Comparison of ENCODE assay signal across 17 mouse cellular contexts in genomic region chr2:7893787-7894186, GRCm38 (mm10).
"Had no signal": no experiment of that assay in that cellular context is flagged by ENCODE, and none has a peak within 500 bp of the region (broad histone marks: within the 10 kb centered on the region; RNA-seq: fewer than 3 reads in every experiment).

No protein-coding gene starts in this region.

- H3K4me1 ChIP-seq: kidney, embryonic 15.5 days; limb, embryonic 10.5 days; midbrain, embryonic 10.5 days; midbrain, embryonic 15.5 days; neural tube, embryonic 13.5 days had no signal

- H3K4me2 ChIP-seq: kidney, embryonic 15.5 days; liver, embryonic 11.5 days; lung, embryonic 14.5 days; midbrain, embryonic 15.5 days; neural tube, embryonic 13.5 days had no signal

- H3K9ac ChIP-seq: kidney, embryonic 15.5 days; lung, embryonic 14.5 days; midbrain, embryonic 15.5 days; neural tube, embryonic 13.5 days had no signal

- H3K36me3 ChIP-seq: kidney, embryonic 15.5 days; limb, embryonic 10.5 days; midbrain, embryonic 10.5 days; midbrain, embryonic 15.5 days; neural tube, embryonic 13.5 days had no signal

- H3K27me3 ChIP-seq: kidney, embryonic 15.5 days; midbrain, embryonic 15.5 days; neural tube, embryonic 13.5 days had no signal

- ATAC-seq: intestine, embryonic 16.5 days; midbrain, embryonic 15.5 days had no signal

- H3K4me3 ChIP-seq: kidney, embryonic 15.5 days; limb, embryonic 10.5 days; midbrain, embryonic 10.5 days; midbrain, embryonic 15.5 days; neural tube, embryonic 13.5 days had no signal

- H3K27ac ChIP-seq: kidney, embryonic 15.5 days; limb, embryonic 10.5 days; midbrain, embryonic 10.5 days; midbrain, embryonic 15.5 days; neural tube, embryonic 13.5 days had no signal

- DNase-seq: kidney, adult 2 months; kidney, postnatal 25 days; lung, embryonic 14.5 days; lung, postnatal 10 days; lung, postnatal 4 days; retina, postnatal 1 day; right cerebral cortex, postnatal 4 days; spleen, adult 18-20 months; thymus, adult 2 months; thymus, postnatal 25 days had no signal

- H3K9me3 ChIP-seq: limb, embryonic 10.5 days; midbrain, embryonic 15.5 days had no signal
